Mouse (Mus musculus): ENCODE measurements at regions not wholly inside any gene's neighbourhood (a gene's known extent, or its start where the extent isn't known, plus 50 kb on each side); places are given as distances from the start of the nearest gene placed in this dataset.
A peak's percentile ranks its signal among the peaks of the same experiment; 100 is the strongest.

DNA sequence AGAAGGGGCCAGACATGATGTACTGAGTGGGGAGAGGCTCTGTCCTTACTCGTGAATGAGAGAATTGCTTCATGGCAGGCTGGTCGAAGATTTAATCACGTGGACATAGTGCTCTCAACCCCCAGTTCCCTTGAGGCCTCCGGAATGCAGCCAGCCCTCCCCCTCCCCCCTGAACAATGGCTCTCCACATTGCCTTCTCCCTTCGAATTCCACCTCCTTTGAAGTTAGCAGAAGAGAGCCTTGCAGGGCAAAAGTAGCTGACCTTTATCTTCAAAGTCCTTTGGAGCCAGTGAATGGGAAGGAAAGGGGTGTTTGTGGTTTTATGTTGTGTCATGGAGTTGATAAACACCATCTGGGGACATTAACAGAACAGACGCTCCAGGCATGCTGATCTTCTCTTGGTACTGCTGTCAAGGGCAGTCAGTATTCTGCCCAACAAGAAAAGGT is 187.9 kb upstream of the Egfl6 start:
- H3K9ac ChIP-seq (replicated peaks): no peak overlapping the region
- no peak overlapping the region for H3K4me3 ChIP-seq (replicated peaks)
- H3K9me3 ChIP-seq: no peaks in the 10 kb centered on the region
- H3K27ac ChIP-seq: no peak overlapping the region
- H3K4me1 ChIP-seq (replicated peaks): peaks cover 4% of the 10 kb centered on the region
- ATAC-seq (ENCODE audit: insufficient number of reproducible peaks, insufficient read depth, low FRiP score, low TSS enrichment, low read depth): no peak
- H3K4me2 ChIP-seq: no peak overlapping the region
- H3K27me3 ChIP-seq: peaks cover 26% of the 10 kb centered on the region
- WGBS: 24% methylated on average over 6 of the region's 6 CpGs
- H3K36me3 ChIP-seq: no peaks in the 10 kb centered on the region

- no peaks in the 10 kb centered on the region for H3K36me3 ChIP-seq
- no peak overlapping the region for H3K9ac ChIP-seq (replicated peaks)
- no peaks in the 10 kb centered on the region for H3K9me3 ChIP-seq
- WGBS: 78% methylated on average over 6 of the region's 6 CpGs
- H3K4me2 ChIP-seq: no peak overlapping the region
- no peak overlapping the region for H3K27ac ChIP-seq
- peaks cover 28% of the 10 kb centered on the region for H3K27me3 ChIP-seq
- H3K4me3 ChIP-seq (replicated peaks): no peak overlapping the region
- no peak for ATAC-seq (ENCODE audit: insufficient number of reproducible peaks, insufficient read depth, low FRiP score, low TSS enrichment, low read depth)
- H3K4me1 ChIP-seq (replicated peaks): no peaks in the 10 kb centered on the region
These were observed 181.5 kb upstream of the Egfl6 start for GRCm38 (mm10) chrX:166766991-166767390.

DNA sequence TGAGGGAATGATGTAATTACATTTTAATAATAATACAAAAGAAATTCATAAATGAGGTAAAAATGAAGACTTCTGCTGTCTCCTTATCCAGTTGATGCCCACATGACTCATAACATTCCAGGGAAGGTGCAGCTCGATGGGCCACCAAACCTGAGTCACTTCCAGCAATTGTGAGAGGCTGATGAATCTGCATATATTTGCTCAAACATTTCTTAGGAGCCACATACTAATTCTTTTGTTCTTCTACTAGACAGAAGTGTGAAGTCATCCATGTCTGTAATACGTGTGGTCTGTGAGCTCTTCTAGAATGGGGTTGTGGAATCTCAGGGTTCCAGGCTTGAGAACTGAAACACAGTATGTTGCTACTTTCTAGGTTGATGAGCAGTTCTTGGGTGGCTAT is 180.1 kb upstream of the Egfl6 start:
- ATAC-seq (ENCODE audit: insufficient number of reproducible peaks, insufficient read depth, low FRiP score, low TSS enrichment, low read depth): no peak
- 75% methylated on average over 2 of the region's 2 CpGs for WGBS
- no peaks in the 10 kb centered on the region for H3K4me1 ChIP-seq (replicated peaks)
- no peak overlapping the region for H3K9ac ChIP-seq (replicated peaks)
- no peaks in the 10 kb centered on the region for H3K36me3 ChIP-seq
- no peaks in the 10 kb centered on the region for H3K9me3 ChIP-seq
- peaks cover 25% of the 10 kb centered on the region for H3K27me3 ChIP-seq
- no peak overlapping the region for H3K27ac ChIP-seq
- no peak overlapping the region for H3K4me2 ChIP-seq
- H3K4me3 ChIP-seq (replicated peaks): no peak overlapping the region

- Histone ChIP-seq H3K4me3 (replicated peaks) (no peak overlapping the region), H3K36me3 (no peaks in the 10 kb centered on the region), H3K27me3 (peaks cover 27% of the 10 kb centered on the region), H3K4me1 (replicated peaks) (no peaks in the 10 kb centered on the region), H3K9me3 (no peaks in the 10 kb centered on the region), H3K27ac (no peak overlapping the region), H3K9ac (replicated peaks) (no peak overlapping the region), H3K4me2 (no peak overlapping the region)
- 84% methylated on average over 2 of the region's 2 CpGs for WGBS
- no peak for ATAC-seq (ENCODE audit: insufficient number of reproducible peaks, insufficient read depth, low FRiP score, low TSS enrichment, low read depth)
These were observed 176.6 kb upstream of the Egfl6 start for GRCm38 (mm10) chrX:166762098-166762497.

GRCm38 (mm10) chrX:166757152-166757551 is 171.6 kb upstream of the Egfl6 start:
- H3K4me3 ChIP-seq (replicated peaks): no peak overlapping the region
- no peak overlapping the region for H3K9ac ChIP-seq (replicated peaks)
- no peak for ATAC-seq (ENCODE audit: insufficient number of reproducible peaks, insufficient read depth, low FRiP score, low TSS enrichment, low read depth)
- no peak overlapping the region for H3K4me2 ChIP-seq
- H3K27ac ChIP-seq: no peak overlapping the region
- peaks cover 18% of the 10 kb centered on the region; the same call in 1 of the 2 replicates for H3K27me3 ChIP-seq
- WGBS: 42% methylated on average over 1 of the region's 1 CpGs
- no peaks in the 10 kb centered on the region for H3K9me3 ChIP-seq
- no peaks in the 10 kb centered on the region for H3K4me1 ChIP-seq (replicated peaks)
- H3K36me3 ChIP-seq: no peaks in the 10 kb centered on the region

GRCm38 (mm10) chrX:166754967-166755654 is 169.6 kb upstream of the Egfl6 start:
- no peak overlapping the region for H3K4me3 ChIP-seq (replicated peaks)
- H3K4me2 ChIP-seq: no peak overlapping the region
- H3K4me1 ChIP-seq (replicated peaks): no peaks in the 10 kb centered on the region
- no peaks in the 10 kb centered on the region for H3K36me3 ChIP-seq
- no peak overlapping the region for H3K9ac ChIP-seq (replicated peaks)
- peaks cover 21% of the 10 kb centered on the region for H3K27me3 ChIP-seq
- ATAC-seq (ENCODE audit: insufficient number of reproducible peaks, insufficient read depth, low FRiP score, low TSS enrichment, low read depth): no peak
- no peak overlapping the region for H3K27ac ChIP-seq
- H3K9me3 ChIP-seq: no peaks in the 10 kb centered on the region
- 84% methylated on average over 3 of the region's 3 CpGs for WGBS

GRCm38 (mm10) chrX:166749055-166749679 is 163.6 kb upstream of the Egfl6 start:
- Histone ChIP-seq H3K9ac (replicated peaks) (no peak overlapping the region), H3K4me3 (replicated peaks) (no peak overlapping the region), H3K27ac (no peak overlapping the region), H3K4me2 (no peak overlapping the region), H3K4me1 (replicated peaks) (no peaks in the 10 kb centered on the region), H3K9me3 (no peaks in the 10 kb centered on the region), H3K27me3 (peaks cover 24% of the 10 kb centered on the region), H3K36me3 (no peaks in the 10 kb centered on the region)
- 60% methylated on average over 8 of the region's 8 CpGs for WGBS
- no peak for ATAC-seq (ENCODE audit: insufficient number of reproducible peaks, insufficient read depth, low FRiP score, low TSS enrichment, low read depth)

DNA sequence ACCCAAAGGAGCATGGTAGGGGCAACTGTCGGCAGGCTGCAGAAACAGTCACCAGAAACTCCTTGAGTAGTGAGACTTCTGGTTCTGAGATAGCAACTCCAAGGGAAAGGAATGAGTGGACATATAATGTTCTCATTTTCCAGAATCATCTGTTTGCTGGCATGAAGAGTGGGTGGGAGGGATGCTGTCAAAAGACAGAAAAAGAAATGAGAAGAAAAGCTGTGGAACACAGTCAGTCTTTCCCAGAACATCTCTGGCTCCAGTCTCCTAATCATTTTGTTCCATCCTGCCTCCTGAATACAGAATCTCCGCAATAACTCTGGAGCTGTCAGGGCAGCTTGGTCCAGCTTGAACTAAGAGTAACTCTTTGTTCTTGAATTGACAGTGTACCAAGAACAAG is 145.8 kb upstream of the Egfl6 start:
- ATAC-seq (ENCODE audit: insufficient number of reproducible peaks, insufficient read depth, low FRiP score, low TSS enrichment, low read depth): no peak
- Histone ChIP-seq H3K36me3 (no peaks in the 10 kb centered on the region), H3K27me3 (peaks cover 22% of the 10 kb centered on the region), H3K4me2 (no peak overlapping the region), H3K9me3 (no peaks in the 10 kb centered on the region), H3K4me1 (replicated peaks) (no peaks in the 10 kb centered on the region), H3K4me3 (replicated peaks) (no peak overlapping the region), H3K9ac (replicated peaks) (no peak overlapping the region), H3K27ac (no peak overlapping the region)
- 84% methylated on average over 2 of the region's 2 CpGs for WGBS

- 88% methylated on average over 2 of the region's 2 CpGs for WGBS
- H3K27me3 ChIP-seq: peaks cover 26% of the 10 kb centered on the region
These were observed 143.1 kb upstream of the Egfl6 start for GRCm38 (mm10) chrX:166728622-166728928.

DNA sequence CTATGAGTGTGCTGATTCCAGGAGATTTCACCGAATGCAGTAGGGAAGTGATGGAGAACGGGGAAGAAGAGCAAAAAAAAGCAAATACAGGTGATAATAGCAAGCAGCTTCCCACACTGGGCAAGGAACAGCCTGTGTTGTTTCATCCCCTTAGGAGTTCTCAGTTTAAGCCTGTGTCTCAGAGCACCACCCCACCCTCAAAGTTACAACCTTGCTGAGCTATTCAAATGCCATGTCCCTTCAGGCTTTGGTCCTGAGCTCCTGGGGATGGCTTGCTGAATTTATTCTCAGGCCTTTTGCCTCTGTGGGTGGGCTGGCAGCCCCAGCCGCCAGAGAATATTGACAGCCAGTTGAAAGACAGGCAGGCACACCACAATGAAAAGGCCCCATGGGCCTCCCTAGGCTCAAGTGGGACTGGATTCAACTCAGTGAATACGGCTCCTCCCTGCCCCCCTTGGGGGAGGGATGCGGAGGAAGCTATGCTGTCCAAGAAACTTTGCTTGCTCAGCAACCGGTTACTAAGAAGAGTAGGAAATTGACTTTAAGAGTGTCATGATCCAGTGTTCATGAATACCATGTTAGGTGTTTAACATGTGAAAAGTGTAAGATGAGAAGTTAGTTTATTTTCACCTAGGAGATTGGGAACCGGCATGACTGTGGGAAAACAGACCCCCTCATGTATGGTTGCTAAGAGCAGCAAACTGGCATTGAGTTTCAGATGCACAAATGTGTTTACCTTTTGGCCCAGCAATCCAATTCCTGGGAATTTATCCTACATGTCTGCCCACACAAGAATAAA is 142.5 kb upstream of the Egfl6 start:
- 31% methylated on average over 7 of the region's 7 CpGs for WGBS
- no peak overlapping the region for H3K27ac ChIP-seq
- no peak overlapping the region for H3K4me3 ChIP-seq (replicated peaks)
- H3K9ac ChIP-seq (replicated peaks): no peak overlapping the region
- H3K36me3 ChIP-seq: no peaks in the 10 kb centered on the region
- ATAC-seq (ENCODE audit: insufficient number of reproducible peaks, insufficient read depth, low FRiP score, low TSS enrichment, low read depth): no peak
- peaks cover 26% of the 10 kb centered on the region for H3K27me3 ChIP-seq
- no peak overlapping the region for H3K4me2 ChIP-seq
- no peaks in the 10 kb centered on the region for H3K9me3 ChIP-seq
- no peaks in the 10 kb centered on the region for H3K4me1 ChIP-seq (replicated peaks)

More at GRCm38 (mm10) chrX:166728622-166728928, 143.1 kb upstream of the Egfl6 start:
- Histone ChIP-seq H3K4me2 (no peak overlapping the region), H3K4me1 (replicated peaks) (no peaks in the 10 kb centered on the region), H3K9ac (replicated peaks) (no peak overlapping the region), H3K36me3 (no peaks in the 10 kb centered on the region), H3K4me3 (replicated peaks) (no peak overlapping the region), H3K27ac (no peak overlapping the region), H3K9me3 (no peaks in the 10 kb centered on the region)
- no peak for ATAC-seq (ENCODE audit: insufficient number of reproducible peaks, insufficient read depth, low FRiP score, low TSS enrichment, low read depth)

DNA sequence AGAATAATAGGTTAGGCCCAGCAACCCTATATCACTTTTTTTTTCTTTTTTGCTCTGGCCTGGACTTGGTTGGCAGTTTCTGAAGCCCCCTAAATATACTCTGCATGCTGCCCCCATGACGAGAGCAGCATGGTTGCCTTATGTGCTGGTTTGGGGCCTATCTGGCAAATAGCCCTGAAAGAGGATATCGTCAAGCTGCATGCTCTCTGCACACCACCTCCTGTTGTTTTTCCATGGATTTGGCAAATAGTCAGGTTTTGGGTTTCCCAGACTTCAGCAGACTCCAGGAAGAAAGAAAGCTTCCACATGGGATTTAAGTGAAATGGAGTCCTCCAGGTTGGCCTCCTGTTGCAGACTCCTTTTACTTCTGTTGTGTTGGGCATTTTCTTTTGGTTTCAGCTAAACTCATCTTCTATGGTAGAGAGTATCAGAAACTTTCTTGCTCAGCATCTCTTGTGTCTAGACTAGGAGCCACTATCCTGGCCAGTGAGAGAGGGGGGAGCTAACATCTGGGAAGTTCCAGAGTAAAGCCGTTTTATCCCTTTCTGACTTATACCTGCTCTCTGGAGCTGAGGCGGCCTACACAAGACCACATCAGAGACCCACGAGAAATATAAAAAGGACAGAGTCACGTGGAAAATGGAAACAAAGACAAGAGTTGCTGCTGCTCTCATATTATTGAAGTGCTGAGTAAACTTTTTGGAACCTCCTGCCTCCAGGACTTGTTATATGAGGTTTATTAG is 140.4 kb upstream of the Egfl6 start:
- Histone ChIP-seq H3K36me3 (no peaks in the 10 kb centered on the region), H3K4me3 (replicated peaks) (no peak overlapping the region), H3K9ac (replicated peaks) (no peak overlapping the region), H3K4me1 (replicated peaks) (no peaks in the 10 kb centered on the region), H3K9me3 (no peaks in the 10 kb centered on the region), H3K4me2 (no peak overlapping the region), H3K27me3 (peaks cover 26% of the 10 kb centered on the region), H3K27ac (0 out of 2 replicates have a peak overlapping the region, but pooled peaks have one; percentile 2)
- 65% methylated on average over 6 of the region's 6 CpGs for WGBS
- ATAC-seq (ENCODE audit: insufficient number of reproducible peaks, insufficient read depth, low FRiP score, low TSS enrichment, low read depth): no peak
